Mouse (Mus musculus) brown adipose tissue, adult 24 weeks (tissue): ENCODE results near the gene Mrpl14. TPM values are rescaled to one million over a fixed set of nuclear protein-coding genes. Genes with fewer than 3 reads are reported as not detected.

Source experiments
- H3K27ac ChIP-seq: fragments of 200-500 bp; replicated peaks from 2 replicates; pipeline ENCODE4 v1.5.1; 2012; ENCODE audit warnings: low read depth, mild to moderate bottlenecking, low read length
- H3K4me1 ChIP-seq: fragments of 200-500 bp; 2 replicates; pipeline ENCODE4 v1.6.1; 2012; ENCODE audit warnings: low read length, mixed read lengths; ENCODE audit not compliant: control insufficient read depth, insufficient read depth, insufficient read length
- H3K4me3 ChIP-seq: fragments of 200-500 bp; 2 replicates; pipeline ENCODE4 v1.5.1; 2012; ENCODE audit warnings: low read depth, mild to moderate bottlenecking, low read length, moderate library complexity; ENCODE audit not compliant: insufficient read depth
- polyA plus RNA-seq: library from polyadenylated mRNA; stranded (reverse); fragments of >200 nt; gene quantifications from 2 replicates; pipeline ENCODE4 v1.2.4, GENCODE M21; 2012; ENCODE audit not compliant: missing spikeins, insufficient read depth, insufficient read length

The Mrpl14 gene
- polyA plus RNA-seq, 1 experiment: 175 TPM

DNA sequence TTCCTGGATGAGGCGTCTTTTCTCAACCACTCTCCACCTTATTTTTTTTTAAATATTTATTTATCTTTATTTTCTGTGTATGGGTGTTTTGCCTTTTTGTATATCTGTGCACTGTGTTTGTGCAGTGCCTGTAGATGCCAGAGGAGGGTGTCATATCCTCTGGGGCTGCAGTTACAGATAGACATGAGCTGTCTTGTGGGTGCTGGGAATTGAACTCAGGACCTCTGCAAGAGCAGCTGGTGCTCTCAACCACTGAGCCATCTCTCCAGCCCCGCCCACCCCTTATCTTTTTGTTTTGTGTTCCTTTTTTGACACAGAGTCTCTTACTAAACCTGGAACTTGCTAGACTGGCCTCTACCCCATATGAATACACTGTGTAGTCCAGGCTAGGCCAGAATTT lies 41.4 kb downstream of the Mrpl14 start:
- Histone ChIP-seq H3K27ac (no peak overlapping the region), H3K4me3 (no peak overlapping the region)

DNA sequence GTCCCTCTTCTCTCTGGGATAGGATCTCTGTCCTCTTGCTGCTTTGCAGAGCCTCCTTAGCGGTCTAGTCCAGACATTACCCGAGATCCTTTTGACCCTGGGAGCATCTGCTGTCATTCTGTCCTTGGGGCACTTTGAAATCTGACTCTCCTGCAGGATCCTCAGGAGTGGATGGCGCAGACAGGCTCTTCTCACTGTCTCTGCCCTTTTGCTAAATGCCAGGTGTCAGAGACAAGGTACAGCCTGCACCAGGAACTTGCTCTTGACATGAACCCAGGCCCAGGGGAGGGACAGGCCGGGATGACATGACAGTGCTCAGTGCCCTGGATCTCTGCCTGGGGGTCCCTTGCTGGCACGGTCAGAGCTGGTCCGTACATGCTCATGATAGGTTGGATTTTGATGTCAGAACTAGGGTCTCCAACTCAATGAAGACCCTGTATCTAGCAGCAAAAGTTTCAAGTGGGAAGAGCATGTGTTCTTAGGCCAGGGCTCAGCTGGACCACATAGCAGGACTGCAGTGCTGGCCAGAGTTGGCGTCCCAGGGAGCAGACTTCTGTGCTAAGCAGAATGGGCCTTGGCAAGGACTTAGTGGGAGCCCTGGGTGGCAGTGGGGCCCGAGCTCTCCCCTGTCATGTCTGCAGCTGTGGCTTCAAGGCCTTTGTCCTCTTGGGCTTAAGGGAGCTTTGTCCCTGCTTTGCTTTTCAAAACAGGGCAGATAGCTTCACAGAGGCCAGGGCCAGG lies 42.0 kb downstream of the Mrpl14 start:
- no peak overlapping the region for H3K27ac ChIP-seq
- no peak overlapping the region for H3K4me3 ChIP-seq
- no peaks in the 10 kb centered on the region for H3K4me1 ChIP-seq

More for the DNA sequence above, 41.4 kb downstream of the Mrpl14 start:
- H3K4me1 ChIP-seq: no peaks in the 10 kb centered on the region

DNA sequence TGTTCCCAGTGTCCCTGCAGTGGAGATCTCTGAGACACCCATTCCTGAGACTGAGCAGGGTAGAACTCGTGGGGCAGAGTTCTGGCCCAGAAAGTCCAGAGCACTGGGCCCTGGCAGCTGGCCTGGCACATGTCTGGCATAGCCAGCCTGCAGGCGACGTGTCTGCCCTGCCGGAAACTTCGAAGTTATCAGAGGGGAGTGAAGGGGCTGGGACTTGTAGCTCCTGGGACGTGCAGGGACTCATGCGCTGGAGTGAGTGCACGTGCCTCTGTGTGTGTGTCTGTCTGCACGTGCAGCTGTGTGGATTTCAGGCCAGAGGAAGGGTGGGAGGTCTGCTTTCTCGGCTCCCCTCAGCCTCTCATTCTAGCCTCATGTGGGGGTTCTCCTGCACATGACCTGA lies 43.3 kb downstream of the Mrpl14 start:
- Histone ChIP-seq H3K27ac (no peak overlapping the region), H3K4me1 (no peaks in the 10 kb centered on the region; the same call in 1 of the 2 replicates), H3K4me3 (no peak overlapping the region)

DNA sequence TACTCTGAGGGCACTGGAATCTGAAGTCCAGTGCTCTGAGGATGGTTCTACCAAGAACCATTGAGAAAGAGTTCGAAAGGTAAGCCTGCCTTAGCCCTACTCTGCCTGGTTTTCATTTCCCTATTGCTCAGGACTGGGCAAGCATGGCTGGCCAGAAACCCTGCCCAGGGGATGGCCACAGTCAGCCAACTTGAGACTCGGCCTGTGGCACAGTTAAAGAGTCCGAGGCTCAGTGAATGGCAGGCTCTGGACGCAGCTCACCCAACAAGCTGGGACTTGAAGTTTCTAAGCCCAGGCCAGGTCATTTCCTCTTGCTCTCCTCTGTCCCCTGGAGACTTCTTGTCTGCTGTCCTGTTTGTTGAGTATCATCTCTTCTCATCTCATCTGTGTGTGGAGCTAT lies 44.6 kb downstream of the Mrpl14 start:
- no peak overlapping the region for H3K27ac ChIP-seq
- H3K4me1 ChIP-seq: peaks cover 3% of the 10 kb centered on the region
- H3K4me3 ChIP-seq: no peak overlapping the region

DNA sequence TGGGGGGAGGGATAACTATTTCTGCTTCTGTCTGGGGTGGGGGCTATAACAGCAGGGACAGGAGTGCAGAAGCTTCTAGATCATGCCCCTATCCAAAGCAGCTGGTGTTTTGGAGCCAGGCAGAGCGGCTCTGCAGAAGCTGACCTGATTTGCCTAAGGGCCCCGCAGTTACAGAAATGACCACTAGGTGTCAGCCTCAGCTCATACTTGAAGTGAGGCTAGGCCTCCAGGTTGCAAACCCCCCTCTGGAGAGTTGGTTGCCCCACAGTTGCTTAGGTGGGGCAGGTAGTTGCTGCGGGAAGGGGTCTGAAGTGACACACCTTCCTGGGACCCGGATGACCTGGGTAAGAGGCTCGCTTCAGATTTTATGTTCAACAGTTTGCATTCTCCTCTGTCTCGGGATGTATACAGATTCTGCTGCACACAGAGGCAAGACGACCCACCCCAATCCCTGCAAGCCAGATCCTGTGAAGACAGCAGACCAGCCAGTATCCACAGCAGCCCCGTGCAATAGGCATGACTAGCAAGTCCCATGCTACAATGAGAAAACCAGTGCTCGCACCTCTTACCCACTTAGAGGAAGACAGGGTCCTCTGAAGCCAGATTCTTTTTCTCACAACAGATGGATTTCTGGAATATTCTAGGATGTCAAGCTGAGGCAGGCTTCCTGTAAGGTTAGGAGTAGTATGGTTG lies 45.2 kb downstream of the Mrpl14 start:
- Histone ChIP-seq H3K4me3 (no peak overlapping the region), H3K4me1 (peaks cover 3% of the 10 kb centered on the region)

DNA sequence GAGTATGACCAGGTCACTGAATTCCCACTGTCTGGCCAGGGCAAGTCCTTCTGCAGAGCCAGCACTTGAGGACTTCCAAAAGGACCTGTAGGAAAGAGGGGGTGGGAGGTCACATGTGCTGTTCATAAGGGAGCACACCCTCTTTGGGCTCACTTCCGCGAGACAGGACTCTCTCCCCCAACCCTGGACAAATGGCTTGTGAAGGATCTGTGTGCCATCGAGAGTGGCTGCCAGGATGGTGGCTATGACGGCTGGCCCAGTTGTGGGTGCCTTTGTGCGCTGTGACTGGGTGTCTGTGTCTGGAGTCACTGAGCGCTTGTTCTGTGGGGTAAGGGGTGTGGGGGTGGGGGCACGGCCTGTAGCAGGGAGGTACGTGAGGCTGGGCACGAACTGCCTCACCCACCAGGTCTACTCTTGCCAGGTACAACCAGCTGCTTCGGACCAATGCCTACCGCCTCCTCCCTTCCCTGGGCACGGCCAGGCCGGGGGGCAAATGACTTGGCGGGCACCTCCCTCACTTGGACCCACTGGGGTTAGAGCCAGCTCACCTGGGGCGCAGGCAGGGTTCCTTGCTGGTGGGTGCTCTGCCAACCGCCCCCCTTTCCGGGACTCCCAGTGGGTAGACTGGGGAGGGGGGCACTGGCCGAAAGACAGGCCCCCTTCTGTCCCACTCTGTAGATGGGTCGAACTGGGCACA lies 47.1 kb downstream of the Mrpl14 start:
- Histone ChIP-seq H3K27ac (no peak overlapping the region), H3K4me1 (peaks cover 3% of the 10 kb centered on the region), H3K4me3 (no peak overlapping the region)

More for the DNA sequence above, 45.2 kb downstream of the Mrpl14 start:
- H3K27ac ChIP-seq: no peak overlapping the region

DNA sequence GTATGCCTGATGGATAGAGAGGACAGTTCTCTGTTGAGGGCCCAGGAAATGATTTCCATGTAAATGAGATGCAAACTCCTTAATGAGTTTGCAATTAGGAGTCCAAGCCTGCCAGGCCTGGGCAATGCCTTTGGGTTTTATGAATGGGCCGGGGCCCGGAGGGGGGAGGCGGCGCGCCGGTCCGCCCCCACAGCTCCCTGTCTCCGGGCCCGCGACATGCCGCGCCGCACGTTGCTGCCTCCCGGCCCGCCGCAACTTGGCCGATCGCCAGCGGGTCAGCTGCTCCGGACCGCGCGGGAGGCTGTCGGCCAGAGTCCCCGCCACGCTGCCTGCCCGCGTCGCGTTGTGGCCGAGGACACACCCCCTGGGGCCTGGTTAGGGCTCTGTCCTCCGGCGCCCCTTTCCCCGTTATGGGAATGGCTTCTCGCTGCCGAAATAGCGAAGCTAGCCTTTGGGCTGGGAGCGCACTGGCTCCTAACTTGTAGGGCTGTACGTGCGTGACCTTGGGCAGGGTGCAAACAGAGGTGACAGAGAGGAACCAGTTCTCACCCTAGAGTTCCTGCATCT lies 47.7 kb downstream of the Mrpl14 start, which contains the start of gene 1600014C23Rik:
Gene 1600014C23Rik (minus strand): TSS at position 110 of the 567 bp plus-strand sequence.
- peak within 1 kb of the TSS; percentile 25; the same call in 1 of the 2 replicates for H3K27ac ChIP-seq
- peaks cover 3% of the 10 kb centered on the region for H3K4me1 ChIP-seq
- H3K4me3 ChIP-seq: peak within 1 kb of the TSS; percentile 11; the same call in 1 of the 2 replicates

DNA sequence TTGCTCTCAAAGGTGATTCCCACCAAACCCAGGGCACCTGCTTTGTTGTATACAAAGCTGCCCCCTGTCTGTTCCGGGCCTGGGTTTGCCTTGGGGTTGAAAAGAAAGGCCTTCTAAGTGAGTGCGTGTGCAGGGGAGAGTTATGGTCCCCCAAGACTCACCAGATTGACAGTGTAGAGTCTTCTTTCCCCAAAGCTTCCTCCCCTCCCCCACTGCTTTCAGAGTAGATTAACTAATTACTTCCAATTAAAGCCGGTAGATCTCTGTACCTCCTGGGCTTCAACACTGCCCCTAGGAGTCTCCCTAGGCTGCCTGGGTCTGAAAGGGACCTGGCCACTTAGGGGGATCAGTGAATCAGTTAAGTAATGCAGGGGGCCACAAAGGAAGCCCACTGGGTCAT lies 48.2 kb downstream of the Mrpl14 start:
- peak overlapping the region; percentile 25; the same call in 1 of the 2 replicates for H3K27ac ChIP-seq
- H3K4me3 ChIP-seq: no peak overlapping the region
- H3K4me1 ChIP-seq: peaks cover 3% of the 10 kb centered on the region

DNA sequence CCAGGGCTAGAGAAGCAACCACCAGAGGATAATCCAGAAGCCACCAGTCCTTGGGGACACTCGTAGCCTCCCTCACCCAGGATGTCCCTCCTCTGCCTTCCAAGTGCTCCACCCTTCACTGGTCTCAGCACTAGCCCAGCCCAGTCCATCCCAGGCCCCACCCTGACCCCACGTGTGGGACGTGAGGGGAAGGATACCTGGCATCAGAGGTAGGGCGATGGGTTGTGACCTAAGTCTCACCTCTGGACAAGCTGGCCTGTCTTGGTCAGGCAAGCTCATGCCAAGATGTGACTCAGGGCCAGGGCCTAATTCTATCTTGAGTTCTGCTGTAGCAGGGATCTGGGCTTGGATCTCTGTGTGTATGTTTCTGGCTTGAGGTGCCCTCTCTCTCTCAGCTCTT lies 48.8 kb downstream of the Mrpl14 start:
- Histone ChIP-seq H3K27ac (peak overlapping the region; percentile 61), H3K4me1 (peaks cover 3% of the 10 kb centered on the region), H3K4me3 (no peak overlapping the region)

DNA sequence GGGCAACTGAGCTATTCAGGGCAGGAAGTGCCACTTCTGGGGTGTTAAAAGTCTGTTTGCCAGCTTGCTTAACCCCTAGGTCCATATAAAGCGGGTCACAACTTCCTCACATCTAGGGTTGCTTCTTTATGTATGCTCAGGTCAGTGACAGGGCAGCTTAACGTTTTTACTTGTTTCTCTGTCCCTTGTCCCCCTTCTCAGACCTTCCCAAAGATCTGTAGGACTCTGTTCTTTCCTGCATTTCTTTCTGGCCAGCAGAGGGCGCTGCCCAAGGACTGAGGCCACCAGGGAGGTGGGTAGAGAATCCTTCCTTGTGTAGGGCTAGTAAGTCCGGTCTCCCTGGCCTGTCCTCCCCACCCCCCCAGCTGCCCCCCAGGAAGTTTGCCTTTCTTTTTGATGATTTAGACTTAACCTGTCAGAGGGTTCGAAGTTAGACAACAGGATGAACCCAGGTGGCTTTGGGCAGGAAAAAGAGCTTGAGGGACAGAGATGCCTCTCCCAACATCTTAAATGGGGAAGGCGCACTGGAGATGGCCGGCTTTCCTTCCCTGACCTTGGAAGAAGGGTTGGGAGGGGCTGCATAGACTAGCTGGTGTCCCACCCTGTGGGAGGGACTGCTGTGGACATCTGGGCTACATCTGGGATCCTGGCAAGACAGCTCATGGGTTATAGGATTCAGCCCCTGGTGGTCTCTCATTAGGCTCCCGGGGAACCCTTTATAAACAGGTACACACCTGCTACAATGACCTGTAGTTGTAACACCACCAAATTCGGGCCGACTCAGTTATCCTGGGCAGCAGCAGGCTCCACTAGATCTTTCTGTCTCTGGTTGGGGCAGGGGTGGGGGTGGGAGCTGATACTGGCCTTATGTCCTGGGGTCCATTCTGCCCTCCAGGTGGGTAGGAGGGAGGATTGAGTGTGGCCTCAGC lies 49.5 kb downstream of the Mrpl14 start:
- Histone ChIP-seq H3K4me3 (no peak overlapping the region), H3K4me1 (peaks cover 3% of the 10 kb centered on the region), H3K27ac (peak overlapping the region; percentile 61)

DNA sequence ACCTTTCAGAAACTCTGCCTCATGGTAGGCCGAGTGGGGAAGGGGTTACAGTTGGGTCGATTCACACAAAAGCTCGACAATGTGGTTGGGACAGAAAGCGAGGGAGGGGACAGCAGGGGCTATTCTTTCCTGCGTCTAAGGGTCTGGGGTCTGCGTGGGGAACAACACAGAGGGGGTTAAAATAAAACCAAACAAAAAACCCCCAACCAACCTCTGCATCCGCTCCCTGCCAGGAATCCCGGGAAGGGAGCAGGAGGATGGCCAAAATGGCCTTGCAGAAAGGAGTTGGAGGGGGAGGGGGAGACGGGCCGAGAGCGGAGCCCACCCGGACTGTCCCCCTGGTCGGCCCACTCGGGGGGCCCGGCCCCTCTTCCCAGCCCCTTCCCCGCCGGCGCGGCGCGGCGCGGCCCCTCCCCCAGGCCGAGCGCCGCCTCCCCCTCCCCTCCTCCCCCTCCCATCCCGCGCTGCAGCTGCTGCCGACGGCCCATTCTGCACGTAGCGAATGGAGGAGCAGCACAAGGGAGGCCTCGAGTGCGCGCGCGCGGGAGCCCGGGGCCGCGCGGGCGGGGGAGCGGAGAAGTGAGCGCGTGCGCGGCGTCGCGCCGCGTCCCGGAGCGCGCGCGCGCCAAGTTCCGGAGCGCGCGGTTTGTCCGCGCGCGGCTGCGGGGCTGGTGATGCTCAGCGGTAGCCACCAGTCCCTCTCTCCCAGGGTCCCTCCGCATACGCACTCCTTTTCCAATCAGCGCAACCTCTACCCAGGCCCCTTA lies 50.4 kb downstream of the Mrpl14 start:
- Histone ChIP-seq H3K4me3 (peak overlapping the region; percentile 46), H3K27ac (no peak overlapping the region), H3K4me1 (peaks cover 3% of the 10 kb centered on the region)

DNA sequence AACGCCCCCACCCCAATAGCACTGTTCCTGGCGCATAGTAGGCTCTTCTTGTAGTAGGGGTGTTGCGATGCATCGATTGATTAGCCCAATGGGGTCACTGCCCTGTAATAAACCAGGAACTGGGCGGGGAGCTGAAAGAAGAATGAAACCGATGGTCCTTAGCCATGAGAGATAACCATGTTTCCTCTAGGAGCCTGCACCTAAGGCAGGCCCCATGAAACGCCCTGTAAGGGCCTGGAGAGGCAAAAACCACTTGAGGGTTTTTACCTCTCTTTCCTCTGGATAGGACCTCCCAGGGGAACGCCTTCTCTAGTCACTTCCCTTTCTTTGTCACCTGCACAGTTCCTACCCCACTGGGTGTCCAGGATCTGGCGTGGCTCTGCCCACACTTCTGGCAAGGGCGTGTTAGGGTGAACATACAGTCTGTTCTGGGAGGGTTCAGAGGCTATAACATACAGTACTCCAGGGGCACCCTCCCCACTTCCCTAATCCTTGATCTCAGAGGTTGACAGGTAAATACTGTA lies 51.0 kb downstream of the Mrpl14 start:
- H3K27ac ChIP-seq: no peak overlapping the region
- peaks cover 3% of the 10 kb centered on the region for H3K4me1 ChIP-seq
- H3K4me3 ChIP-seq: peak overlapping the region; percentile 46

DNA sequence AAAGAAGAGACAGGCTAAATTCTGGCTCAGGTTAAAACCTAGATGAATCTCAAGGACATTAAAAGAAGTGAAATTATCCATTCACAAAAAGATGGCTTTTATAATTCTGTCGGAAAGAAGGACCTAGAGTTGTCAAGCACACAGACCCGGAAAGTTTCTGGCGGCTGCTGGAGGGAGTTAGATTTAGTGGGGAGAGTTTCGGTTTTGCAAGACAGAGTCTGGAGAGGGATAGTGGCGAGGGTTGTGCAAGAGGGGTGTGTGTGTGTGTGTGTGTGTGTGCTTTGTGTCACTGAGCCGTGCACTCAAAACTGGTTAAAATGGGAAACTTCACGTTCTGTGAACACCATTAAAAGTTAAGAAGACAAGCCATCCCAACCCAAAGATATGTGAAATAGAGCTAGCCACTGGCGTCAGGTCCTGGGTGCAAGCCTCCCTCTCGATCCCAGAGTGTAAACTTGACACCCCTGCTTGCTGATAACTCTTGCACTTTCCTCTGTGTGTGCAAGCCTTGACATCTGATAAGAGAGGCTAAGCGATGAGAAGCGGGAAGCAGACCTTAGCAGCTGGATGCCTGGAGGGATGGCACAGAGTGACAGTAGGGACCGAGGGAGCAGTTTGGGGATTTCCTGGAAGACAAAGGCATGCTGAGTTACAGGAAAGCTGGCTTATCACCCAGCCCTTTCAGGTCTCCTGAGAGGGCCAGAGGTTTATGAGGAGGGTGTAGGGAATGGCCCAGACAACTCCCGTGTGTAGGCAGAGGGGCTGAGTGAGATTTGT lies 56.4 kb downstream of the Mrpl14 start:
- H3K27ac ChIP-seq: no peak overlapping the region
- no peaks in the 10 kb centered on the region for H3K4me1 ChIP-seq
- H3K4me3 ChIP-seq: no peak overlapping the region
